Mouse (Mus musculus) C2C12 (cell line): Measurements from ENCODE around the gene Tmem220.

Experiments
- CEBPB ChIP-seq: IDR thresholded peaks from one replicate; pipeline ENCODE4 v1.6.1; 2011; ENCODE audit warnings: low read depth, mild to moderate bottlenecking, control low read depth, moderate library complexity
- CTCF ChIP-seq: IDR thresholded peaks from one replicate; pipeline ENCODE4 v1.5.1; 2011; ENCODE audit not compliant: control insufficient read depth, insufficient read depth, insufficient read length
- FOSL1 ChIP-seq: IDR thresholded peaks from one replicate; pipeline ENCODE4 v1.8.0; 2011; ENCODE audit warnings: mild to moderate bottlenecking, low read length; ENCODE audit not compliant: poor library complexity, insufficient read depth, severe bottlenecking
- MAX ChIP-seq: IDR thresholded peaks from one replicate; pipeline ENCODE4 v1.6.1; 2011; ENCODE audit warnings: mild to moderate bottlenecking, control low read depth
- MYOD1 ChIP-seq: IDR thresholded peaks from one replicate; pipeline ENCODE4 v1.6.1; 2011; ENCODE audit warnings: low read depth; ENCODE audit not compliant: control insufficient read depth, insufficient read length
- MYOG ChIP-seq: IDR thresholded peaks from one replicate; pipeline ENCODE4 v1.6.1; 2011; ENCODE audit not compliant: control insufficient read depth, insufficient read length; ENCODE audit errors: extremely low read depth
- USF1 ChIP-seq: IDR thresholded peaks from one replicate; pipeline ENCODE4 v1.6.1; 2011; ENCODE audit warnings: low read depth, mild to moderate bottlenecking, control low read depth, moderate library complexity

DNA sequence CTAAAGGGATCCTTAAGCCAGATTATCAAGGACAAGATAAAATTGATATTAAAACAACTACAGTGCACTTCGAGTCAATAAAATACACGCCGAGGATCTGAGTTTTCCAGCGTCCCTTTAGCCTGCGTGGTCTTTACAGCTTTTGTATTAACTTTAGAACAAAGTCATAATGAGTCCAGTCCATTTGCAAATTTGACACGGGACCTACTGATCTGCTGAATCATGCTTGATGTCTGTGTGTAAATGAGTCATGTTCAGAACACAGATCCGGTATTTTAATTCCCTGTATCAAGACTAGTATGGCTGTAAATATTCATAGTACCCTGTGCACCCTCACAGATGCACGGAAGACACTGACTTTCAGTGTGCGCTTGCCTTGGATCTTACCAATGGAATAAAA lies 11.9 kb downstream of the Tmem220 start:
- no peak for TF ChIP-seq CTCF
- no peak for TF ChIP-seq MYOD1
- TF ChIP-seq MYOG, result no peak
- no peak for TF ChIP-seq CEBPB
- TF ChIP-seq MAX, result no peak
- no peak for TF ChIP-seq USF1
- no peak for TF ChIP-seq FOSL1
